Mouse (Mus musculus) brain, embryonic 14.5 days (tissue): ENCODE data around the gene Dennd6a.

Experiments used
- CTCF ChIP-seq: fragments of 200-500 bp; IDR thresholded peaks from 2 replicates; pipeline ENCODE4 v1.5.1; 2012; ENCODE audit warnings: inconsistent platforms, mild to moderate bottlenecking, moderate library complexity, borderline replicate concordance; ENCODE audit not compliant: insufficient read depth, insufficient read length; ENCODE audit errors: extremely low read depth
- POLR2A ChIP-seq: fragments of 200-500 bp; IDR thresholded peaks from 2 replicates; pipeline ENCODE4 v1.6.1; 2012; ENCODE audit warnings: mild to moderate bottlenecking, inconsistent platforms, borderline replicate concordance; ENCODE audit not compliant: poor library complexity, insufficient read depth, insufficient read length, severe bottlenecking; ENCODE audit errors: extremely low read depth

GRCm38 (mm10) chr14:26583645-26584044, 10.0 kb downstream of the Dennd6a start:
- TF ChIP-seq CTCF = no peak
- no peak for TF ChIP-seq POLR2A
